Mouse (Mus musculus): Measurements from ENCODE around the gene Tbc1d8.

- no peak for TF ChIP-seq NANOG (IDR thresholded peaks at IDR 0.05; ENCODE audit: borderline replicate concordance, low read length)
- no peak for TF ChIP-seq CTCF (conservative IDR thresholded peaks at IDR 0.05; ENCODE audit: low read length)
Measured at GRCm38 (mm10) chr1:39474516-39474915, 4.0 kb downstream of the Tbc1d8 start.
